ENCODE assay signal across 22 mouse cellular contexts in the genomic region with DNA sequence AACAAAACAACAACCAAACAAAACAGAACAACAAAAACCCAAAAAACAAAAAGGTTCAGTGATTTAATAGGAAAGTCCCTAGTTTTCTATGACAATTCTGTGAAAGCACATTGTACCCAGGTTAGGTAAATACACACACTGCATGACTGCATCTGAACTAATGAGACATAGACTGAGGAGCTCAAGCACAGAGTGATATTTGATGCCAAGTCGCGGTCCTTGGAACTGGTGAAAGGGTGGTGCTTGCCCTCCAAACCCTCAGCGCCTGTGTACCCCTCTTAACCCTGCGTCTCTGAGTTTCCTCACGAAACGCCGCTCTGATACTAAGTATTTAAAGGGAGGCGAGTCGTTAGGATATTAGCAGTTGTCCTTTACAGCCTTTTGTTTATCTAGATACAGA. TPM values are rescaled to one million over a fixed set of nuclear protein-coding genes. Genes with fewer than 3 reads are reported as not detected.
A peak's percentile ranks its signal among the peaks of the same experiment; 100 is the strongest.
DNase-seq lines count a peak whose midpoint lies in the region; ATAC-seq lines count a peak whose summit lies in the region.
"Had no signal": no experiment of that assay in that cellular context is flagged by ENCODE, and none has a peak within 500 bp of the region (broad histone marks: within the 10 kb centered on the region; RNA-seq: fewer than 3 reads in every experiment).

No protein-coding gene starts in this region.

- peak; percentile 77; the same call in 1 of the 2 replicates for ATAC-seq in kidney, embryonic 14.5 days (ENCODE audit: low FRiP score, low TSS enrichment)
- ATAC-seq in kidney, embryonic 16.5 days (ENCODE audit: low FRiP score, low TSS enrichment): peak; percentile 60
- ATAC-seq: forebrain, embryonic 13.5 days; forebrain, embryonic 16.5 days had no signal

- no peak overlapping the region for H3K27ac ChIP-seq in kidney, embryonic 14.5 days (ENCODE audit: low read depth, low read length)
- H3K27ac ChIP-seq in kidney, embryonic 16.5 days (ENCODE audit: low read length): no peak overlapping the region
- H3K27ac ChIP-seq: embryonic facial prominence, embryonic 13.5 days; embryonic facial prominence, embryonic 15.5 days; forebrain, embryonic 10.5 days; forebrain, embryonic 13.5 days had no signal

- H3K27me3 ChIP-seq in kidney, embryonic 14.5 days (ENCODE audit: control insufficient read depth, insufficient read depth, low read length): no peaks in the 10 kb centered on the region
- H3K27me3 ChIP-seq in kidney, embryonic 16.5 days (ENCODE audit: insufficient read depth, low read length): no peaks in the 10 kb centered on the region
- H3K27me3 ChIP-seq: embryonic facial prominence, embryonic 13.5 days; embryonic facial prominence, embryonic 15.5 days; forebrain, embryonic 13.5 days had no signal

- no peak overlapping the region for H3K4me3 ChIP-seq in kidney, embryonic 14.5 days (ENCODE audit: low read length)
- no peak overlapping the region for H3K4me3 ChIP-seq in kidney, embryonic 16.5 days (ENCODE audit: low read length)
- H3K4me3 ChIP-seq: embryonic facial prominence, embryonic 13.5 days; embryonic facial prominence, embryonic 15.5 days; erythroblast, embryonic 14.5 days; forebrain, embryonic 10.5 days; forebrain, embryonic 13.5 days had no signal

- H3K36me3 ChIP-seq in kidney, embryonic 14.5 days (ENCODE audit: control insufficient read depth, insufficient read depth, low read length): peaks cover 68% of the 10 kb centered on the region
- peaks cover 64% of the 10 kb centered on the region for H3K36me3 ChIP-seq in kidney, embryonic 16.5 days (ENCODE audit: insufficient read depth, low read length)

- H3K4me2 ChIP-seq in kidney, embryonic 14.5 days (replicated peaks; ENCODE audit: low read depth, low read length): no peak overlapping the region
- no peak overlapping the region for H3K4me2 ChIP-seq in kidney, embryonic 16.5 days (replicated peaks; ENCODE audit: low read depth, low read length)
- H3K4me2 ChIP-seq: embryonic facial prominence, embryonic 13.5 days; embryonic facial prominence, embryonic 15.5 days; forebrain, embryonic 13.5 days had no signal

- WGBS in kidney, embryonic 14.5 days: 68% methylated on average over 9 of the region's 9 CpGs
- WGBS in kidney, embryonic 16.5 days: 57% methylated on average over 9 of the region's 9 CpGs

- H3K9ac ChIP-seq in kidney, embryonic 14.5 days (ENCODE audit: low read depth, low read length): no peak overlapping the region
- H3K9ac ChIP-seq in kidney, embryonic 16.5 days (replicated peaks; ENCODE audit: low read length): no peak overlapping the region
- H3K9ac ChIP-seq: embryonic facial prominence, embryonic 13.5 days; embryonic facial prominence, embryonic 15.5 days; forebrain, embryonic 13.5 days had no signal

- no peak for DNase-seq in kidney, postnatal 4 days
- DNase-seq in kidney, postnatal 25 days: no peak
- DNase-seq: adrenal gland, adult 2 months; adrenal gland, postnatal 10 days; adrenal gland, postnatal 25 days; cerebellum, adult 11 months; cerebellum, adult 18-20 months; cerebellum, adult 8-10 months; cerebellum, adult 9-11 months; cerebellum, postnatal 14 days; cerebellum, postnatal 36 days; embryo, embryonic 11 days had no signal

- no peaks in the 10 kb centered on the region for H3K4me1 ChIP-seq in kidney, embryonic 14.5 days (ENCODE audit: control insufficient read depth, insufficient read depth, low read length)
- H3K4me1 ChIP-seq in kidney, embryonic 16.5 days (ENCODE audit: insufficient read depth, low read length): no peaks in the 10 kb centered on the region; the same call in 1 of the 2 replicates
- H3K4me1 ChIP-seq: embryonic facial prominence, embryonic 13.5 days; embryonic facial prominence, embryonic 15.5 days; forebrain, embryonic 10.5 days had no signal

- no peaks in the 10 kb centered on the region for H3K9me3 ChIP-seq in kidney, embryonic 14.5 days (ENCODE audit: control insufficient read depth, low read length)
- no peaks in the 10 kb centered on the region for H3K9me3 ChIP-seq in kidney, embryonic 16.5 days (ENCODE audit: low read length)
- H3K9me3 ChIP-seq: embryonic facial prominence, embryonic 13.5 days; embryonic facial prominence, embryonic 15.5 days; forebrain, embryonic 10.5 days; forebrain, embryonic 13.5 days had no signal

RNA-seq across cellular contexts. Expression of a gene that starts 10.8 kb away (rescaled TPM):
- 81.1 and 85.6 TPM in 2 replicates for polyA plus RNA-seq in kidney, embryonic 14.5 days (2014; fragmentation: Nextera tagmentation; extraction: Ambion mirVana)
- polyA plus RNA-seq in kidney, embryonic 16.5 days (2015; fragmentation: Nextera tagmentation; extraction: Ambion mirVana): 67.2 and 72.8 TPM in 2 replicates

RNA-seq across cellular contexts. Expression of a gene that starts 37.0 kb away (rescaled TPM):
- polyA plus RNA-seq in kidney, embryonic 14.5 days (2014; fragmentation: Nextera tagmentation; extraction: Ambion mirVana): 0.16 TPM in 1 of 2 replicates, not detected in the other
- polyA plus RNA-seq in kidney, embryonic 16.5 days (2015; fragmentation: Nextera tagmentation; extraction: Ambion mirVana): not detected in 2 replicates
- polyA plus RNA-seq: adrenal gland, adult 2 months; C2C12; embryonic facial prominence, embryonic 11.5 days; embryonic facial prominence, embryonic 13.5 days; embryonic facial prominence, embryonic 15.5 days; erythroblast, embryonic 14.5 days; forebrain, embryonic 13.5 days had no signal
